Mouse (Mus musculus) large intestine, adult 2 months (tissue): ENCODE measurements at regions not wholly inside any gene's neighbourhood (a gene's known extent, or its start where the extent isn't known, plus 50 kb on each side); places are given as distances from the start of the nearest gene placed in this dataset.

ENCODE experiments used
- DNase-seq: peaks from one replicate; pipeline ENCODE4 v3.0.0-alpha.2; 2012; ENCODE audit warnings: low read depth, low spot score
- WGBS: fragments of 180-500 bp; shearing (Covaris S2); methylation state at CpG from one replicate; pipeline ENCODE4 v1.1.7; 2018; 5-methylcytosine and 5-hydroxymethylcytosine counted together

DNA sequence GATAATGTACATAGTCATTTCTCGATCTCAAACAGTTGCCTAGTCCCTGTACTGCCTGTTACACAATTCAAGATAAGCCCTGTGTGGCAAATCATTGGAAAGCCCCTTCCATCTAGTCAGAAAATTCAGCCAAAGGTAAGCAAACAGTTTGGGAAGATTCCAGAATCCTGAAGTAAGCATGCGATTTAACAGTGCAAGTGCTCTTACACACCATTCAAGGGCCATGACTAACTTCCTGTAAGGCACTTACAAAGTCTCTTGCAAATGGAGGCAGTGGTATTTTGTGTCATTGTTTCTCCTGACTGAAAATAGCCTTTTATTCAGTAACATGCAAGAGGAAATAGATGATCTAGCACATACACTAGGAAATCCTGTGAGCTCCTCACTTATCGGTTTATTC is 777.9 kb downstream of the Gsdmc2 start:
- DNase-seq = no peak
- WGBS = 50% methylated on average over 3 of the region's 3 CpGs

DNA sequence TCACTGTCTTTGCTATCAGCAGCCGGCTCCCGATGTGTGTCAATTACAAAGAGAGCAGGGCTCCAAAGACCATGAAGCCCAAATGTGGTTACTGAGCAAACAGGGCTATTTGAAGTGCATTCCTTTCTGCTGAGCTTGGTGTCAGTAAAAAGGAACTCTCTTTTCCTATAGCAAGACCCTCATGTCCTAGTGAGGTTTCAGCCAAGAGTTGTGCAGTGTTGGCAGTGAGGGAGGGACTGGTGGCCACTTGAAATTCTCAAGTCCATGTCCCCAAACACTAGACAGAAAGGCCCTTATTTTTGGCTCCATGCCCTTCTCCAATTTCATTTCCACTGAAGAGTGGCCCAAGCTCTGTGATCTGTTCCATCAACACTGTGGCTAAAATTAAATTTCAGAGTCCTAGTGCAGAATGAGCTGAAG is 778.9 kb downstream of the Gsdmc2 start:
- DNase-seq = no peak
- 59% methylated on average over 2 of the region's 2 CpGs for WGBS

DNA sequence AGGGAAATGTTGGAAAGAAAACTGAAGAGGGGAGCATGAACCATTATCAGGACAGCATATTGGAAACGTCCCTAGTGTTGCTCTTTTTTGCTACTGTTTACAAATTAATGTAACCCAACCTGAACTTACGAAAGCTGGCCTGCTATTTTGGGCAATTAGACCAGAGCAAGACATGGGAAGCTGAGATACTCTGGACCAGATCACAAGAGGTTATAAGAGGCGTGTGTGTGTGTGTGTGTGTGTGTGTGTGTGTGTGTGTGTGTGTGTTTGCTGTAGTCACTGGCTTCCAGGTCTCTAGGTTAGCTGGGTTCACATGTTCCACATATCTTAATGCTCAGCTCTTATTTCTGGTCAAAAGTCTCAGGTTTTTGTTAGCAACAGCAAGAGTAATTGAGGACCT is 783.1 kb downstream of the Gsdmc2 start:
- no peak for DNase-seq
- 54% methylated on average over 3 of the region's 3 CpGs for WGBS

DNA sequence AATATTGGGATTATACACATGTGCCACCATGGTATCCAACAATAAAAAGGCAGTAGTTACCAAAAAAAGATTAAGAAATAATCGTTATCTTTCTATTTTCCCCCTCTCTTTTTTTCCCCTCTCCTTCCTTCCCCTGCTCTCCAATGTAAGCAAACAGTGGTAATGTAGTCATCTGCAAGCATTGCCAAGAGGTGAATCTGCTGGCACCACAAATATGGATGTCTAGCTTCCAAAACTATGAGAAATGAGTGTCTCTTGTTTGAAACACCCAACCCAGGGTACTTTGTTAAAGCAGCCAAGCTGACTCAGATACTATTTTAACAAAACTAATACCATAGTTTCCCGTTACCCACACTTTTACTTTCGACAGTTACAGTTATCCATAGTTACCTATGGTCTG is 784.2 kb downstream of the Gsdmc2 start:
- no peak for DNase-seq
- 88% methylated on average over 3 of the region's 3 CpGs for WGBS

DNA sequence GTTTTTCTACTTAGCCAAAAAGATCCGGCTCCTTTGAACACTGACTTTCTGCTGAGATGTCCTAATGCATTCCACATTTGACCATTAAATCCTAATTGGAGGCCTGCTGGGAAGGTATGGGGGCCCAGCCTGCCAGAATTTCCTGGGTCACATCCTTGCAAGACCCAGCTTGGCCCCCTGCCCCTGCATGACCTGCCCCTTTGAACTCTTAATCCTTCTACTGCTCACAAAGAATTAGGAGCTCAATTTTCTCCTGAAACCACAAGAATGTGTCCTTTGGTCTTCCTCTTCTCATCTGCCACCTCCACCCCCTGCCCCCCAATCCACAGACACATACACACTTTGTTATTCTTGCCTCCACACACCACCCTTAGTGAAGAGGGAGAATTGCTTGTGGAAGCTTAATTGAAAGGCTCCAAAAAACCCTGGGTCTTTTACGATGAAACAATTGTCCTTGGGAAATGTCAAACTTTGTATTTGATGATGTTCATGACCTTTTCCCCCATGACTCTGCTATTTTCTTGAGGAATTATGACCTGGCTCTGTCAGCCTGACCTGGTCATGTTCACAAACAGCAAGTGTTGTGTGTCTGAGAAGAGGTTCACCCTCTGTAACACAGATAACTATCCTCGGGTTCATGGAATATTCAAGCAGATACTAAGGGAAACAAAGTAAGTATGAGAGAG is 792.3 kb downstream of the Gsdmc2 start:
- 54% methylated on average over 3 of the region's 3 CpGs for WGBS
- no peak for DNase-seq

DNA sequence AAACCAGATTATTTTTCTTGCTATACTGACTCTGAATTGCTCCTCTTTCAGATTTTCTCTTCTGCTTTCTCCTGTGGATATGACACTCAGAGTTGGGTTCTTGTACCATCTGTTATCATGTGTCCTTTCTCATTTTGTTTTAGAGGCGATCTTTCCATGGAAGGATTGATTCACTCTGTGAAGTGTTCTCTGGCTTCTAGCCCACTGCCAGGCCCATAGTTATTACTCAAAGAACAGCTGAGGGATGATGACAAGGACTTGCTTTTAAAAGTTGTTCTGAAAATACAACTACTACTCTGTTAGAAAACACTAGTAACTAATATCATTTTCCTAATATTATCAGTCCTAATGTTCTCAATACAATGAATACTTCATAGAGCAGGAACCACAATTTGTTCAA is 794.9 kb downstream of the Gsdmc2 start:
- DNase-seq = no peak
- 81% methylated on average over 1 of the region's 1 CpGs for WGBS

DNA sequence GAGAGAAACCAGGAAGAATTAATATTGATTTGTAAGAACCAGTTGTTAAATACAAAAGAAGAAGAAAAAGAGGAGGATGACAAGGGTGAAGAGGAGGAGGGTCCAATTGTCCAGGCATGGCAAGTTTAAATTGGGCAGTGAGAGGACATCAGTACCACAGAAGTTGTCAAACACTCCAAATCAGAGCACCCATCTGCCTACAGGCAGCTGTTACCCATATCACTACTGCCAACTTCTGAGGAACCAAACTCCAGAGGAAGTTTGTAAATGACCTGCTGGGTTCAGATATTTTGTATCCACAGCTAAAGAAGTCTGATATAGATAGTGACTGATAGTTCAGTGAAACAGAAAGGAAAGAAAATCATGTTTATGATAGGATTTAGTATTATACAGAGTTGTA is 802.6 kb downstream of the Gsdmc2 start:
- DNase-seq = no peak

DNA sequence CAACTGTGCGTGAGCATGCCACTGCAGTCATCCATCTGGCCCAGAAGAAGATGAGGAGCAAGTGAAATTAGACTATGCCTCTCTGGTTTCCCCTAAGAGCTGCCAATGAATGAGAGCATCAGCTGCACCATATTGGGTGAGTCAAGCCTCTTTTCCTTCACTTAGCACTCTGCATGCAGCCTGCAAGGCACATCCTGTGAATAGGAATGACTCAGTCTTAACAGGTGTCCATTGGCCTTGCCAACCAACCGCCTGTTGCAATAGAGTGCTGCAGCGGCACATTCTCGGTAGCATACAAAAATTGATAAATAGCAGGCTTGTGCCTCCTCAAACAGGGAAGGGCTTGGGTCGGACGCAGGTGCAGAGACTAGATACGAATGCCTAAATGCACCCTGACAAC is 808.7 kb downstream of the Gsdmc2 start:
- 88% methylated on average over 7 of the region's 7 CpGs for WGBS
- DNase-seq = no peak

DNA sequence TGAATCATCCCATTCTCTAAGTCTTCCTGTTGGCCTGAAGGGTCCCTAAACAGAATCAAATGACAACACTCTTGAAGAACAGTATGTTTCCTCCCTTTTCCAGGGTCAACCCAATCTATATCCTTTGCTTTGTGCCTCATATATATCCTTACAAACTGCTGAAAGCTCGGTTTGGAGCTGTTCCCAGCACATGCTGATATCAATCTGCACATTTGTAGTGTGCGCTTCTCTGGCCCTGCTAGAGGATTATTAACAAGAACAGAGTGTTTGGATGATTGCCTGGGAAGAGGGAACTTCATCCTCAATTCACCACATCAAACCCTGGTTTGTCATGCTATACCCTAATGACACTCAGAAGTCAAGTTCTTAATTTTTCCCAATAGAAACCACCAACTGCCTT is 824.2 kb downstream of the Gsdmc2 start:
- WGBS = 55% methylated on average over 2 of the region's 2 CpGs
- no peak for DNase-seq

DNA sequence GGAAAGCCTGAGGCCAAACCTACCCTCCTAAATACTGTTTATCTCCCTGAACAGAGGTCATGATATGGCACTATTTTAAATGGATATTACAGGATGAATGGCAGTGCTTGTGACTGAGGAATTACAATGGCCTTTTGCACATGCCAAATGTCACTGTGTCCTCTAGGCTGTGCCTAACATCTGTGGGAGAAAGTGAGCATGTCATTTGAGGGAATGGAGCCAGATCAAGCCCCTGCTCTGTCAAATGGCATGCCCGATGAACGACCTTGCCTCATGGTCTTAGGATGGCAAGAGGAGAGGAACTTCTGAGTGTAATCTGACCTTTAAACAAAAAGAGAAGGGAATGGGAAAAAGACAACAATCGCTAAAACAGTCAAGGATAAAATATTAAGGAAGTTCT is 827.0 kb downstream of the Gsdmc2 start:
- no peak for DNase-seq
- 60% methylated on average over 3 of the region's 3 CpGs for WGBS

DNA sequence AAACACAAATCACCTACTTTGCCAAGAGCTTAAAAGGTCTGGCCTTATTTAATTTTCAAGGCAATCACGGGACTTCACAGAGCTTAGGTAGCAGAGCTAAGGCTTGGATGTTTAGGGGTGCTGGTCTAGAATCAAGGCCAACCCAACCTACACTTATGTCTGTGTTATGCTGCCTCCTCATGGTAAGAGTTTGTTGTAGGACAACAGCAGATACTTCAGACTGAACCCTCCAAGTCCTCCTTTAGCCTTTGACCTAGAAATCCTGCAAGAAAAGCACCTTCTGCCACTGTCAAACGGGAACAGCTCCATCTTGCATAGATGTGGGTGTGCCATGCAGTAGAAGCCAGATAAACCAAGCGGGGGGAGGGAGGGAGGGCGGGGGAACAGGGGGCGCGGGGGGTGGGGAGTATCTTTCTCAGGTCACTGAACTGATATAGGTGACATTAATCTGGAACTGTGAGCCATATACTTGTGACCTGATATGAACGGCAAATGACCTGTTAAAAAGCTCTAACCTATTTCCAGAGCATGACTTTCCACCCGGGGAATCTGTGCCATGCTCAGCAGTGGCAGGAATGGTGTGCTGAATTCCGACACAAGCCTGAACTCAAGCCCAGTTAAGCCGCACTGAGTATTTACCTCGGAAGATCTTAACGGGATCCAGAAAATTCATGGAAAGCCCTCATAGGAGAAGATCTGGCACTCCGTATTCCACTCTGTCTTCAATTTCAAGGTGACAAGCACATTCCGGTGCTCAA is 838.3 kb downstream of the Gsdmc2 start:
- DNase-seq = no peak
- 79% methylated on average over 14 of the region's 14 CpGs for WGBS

DNA sequence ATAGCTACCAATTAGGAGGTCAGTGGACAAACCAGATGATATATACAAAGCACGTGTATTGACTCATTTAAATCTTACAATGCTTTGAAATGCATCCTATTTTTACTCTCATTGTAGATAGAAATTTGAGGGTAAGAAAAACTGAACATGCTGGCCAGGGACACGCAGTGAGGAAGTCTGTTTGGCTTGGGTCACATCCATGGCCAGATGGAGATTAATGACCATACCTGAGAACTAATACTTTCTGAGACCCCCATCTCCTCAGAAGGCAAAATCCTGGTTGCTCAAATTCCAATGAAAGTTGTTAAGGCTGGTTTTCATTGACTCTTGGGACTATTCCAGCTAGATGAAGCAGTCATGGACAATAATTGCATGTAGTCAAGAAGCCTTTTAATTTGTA is 850.3 kb downstream of the Gsdmc2 start:
- no peak for DNase-seq
- 86% methylated on average over 2 of the region's 2 CpGs for WGBS

DNA sequence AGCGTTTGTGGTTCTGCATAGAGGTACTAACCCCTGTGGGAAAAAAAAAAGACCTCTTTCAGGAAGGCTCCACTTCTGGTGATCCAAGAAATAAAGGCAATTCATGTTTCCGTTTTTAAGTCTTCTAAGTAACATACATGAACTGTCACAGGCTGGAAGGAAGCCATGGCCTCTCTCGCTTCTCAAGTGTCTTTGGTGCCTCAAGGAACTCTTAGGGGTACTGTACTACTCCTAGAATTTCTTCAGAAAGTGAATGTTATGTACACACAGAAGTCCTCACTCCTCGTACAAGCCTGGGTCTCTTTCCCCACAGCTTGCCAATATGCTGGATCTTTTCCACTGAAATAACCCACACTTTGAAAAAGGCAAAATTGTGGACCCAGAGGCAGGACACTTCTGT is 858.1 kb downstream of the Gsdmc2 start:
- WGBS = 81% methylated on average over 4 of the region's 4 CpGs
- DNase-seq = no peak

DNA sequence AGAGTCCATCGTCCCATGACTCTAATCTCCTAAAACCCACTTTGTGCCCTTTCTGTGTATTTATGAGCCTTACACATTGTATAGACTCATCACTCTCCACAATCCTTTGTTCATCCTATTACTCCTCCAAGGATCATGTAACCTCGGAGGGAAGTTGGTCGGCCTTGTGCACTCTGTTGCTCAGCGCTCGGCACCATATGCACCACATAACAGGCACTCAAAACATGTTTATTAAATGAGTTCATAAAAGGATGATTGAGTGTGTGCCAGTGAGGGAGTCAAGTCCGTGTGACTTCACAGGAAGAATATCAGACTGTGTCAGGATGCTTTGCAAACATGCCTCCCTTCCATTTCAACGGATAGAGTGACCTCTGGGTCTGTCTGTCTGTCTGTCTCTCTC is 858.8 kb downstream of the Gsdmc2 start:
- 71% methylated on average over 7 of the region's 7 CpGs for WGBS
- no peak for DNase-seq

DNA sequence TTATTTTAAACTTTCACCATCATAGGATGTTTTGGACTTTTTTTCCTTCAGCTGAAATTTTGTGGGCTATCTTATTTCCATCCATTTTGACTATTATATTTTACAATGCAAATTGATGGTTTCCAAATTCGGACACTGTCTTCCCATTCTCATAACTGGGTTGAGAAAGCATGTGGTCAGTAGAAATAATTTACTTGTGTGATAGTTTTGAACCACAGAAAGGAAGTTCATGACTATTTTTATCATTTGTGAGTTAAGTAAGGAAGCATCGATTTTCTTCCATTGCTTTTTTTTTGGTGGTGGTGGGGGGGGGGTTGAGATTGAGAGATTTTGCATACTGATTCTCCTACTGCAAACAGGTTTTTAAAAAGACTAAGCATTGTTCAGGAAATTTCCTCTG is 874.4 kb downstream of the Gsdmc2 start:
- 68% methylated on average over 2 of the region's 2 CpGs for WGBS
- DNase-seq = no peak

DNA sequence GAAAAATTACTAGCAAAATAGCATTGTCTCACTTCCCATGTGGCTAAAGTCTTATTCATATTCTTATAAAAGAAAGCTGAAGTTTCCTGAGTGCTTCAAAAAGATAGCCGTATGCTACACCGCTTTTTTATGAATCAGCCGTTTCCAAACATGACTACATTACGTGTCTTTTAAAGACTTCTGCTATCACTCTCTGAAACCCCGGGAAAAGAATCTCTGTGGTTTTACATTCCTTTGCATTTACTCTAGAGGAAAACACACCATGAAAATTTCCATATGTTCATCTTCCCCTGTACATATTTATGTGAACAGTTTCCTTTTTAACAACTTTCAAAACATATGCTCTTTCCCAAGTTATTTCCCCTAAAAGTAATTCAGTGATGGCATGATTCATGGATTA is 882.3 kb downstream of the Gsdmc2 start:
- 66% methylated on average over 5 of the region's 5 CpGs for WGBS
- no peak for DNase-seq

DNA sequence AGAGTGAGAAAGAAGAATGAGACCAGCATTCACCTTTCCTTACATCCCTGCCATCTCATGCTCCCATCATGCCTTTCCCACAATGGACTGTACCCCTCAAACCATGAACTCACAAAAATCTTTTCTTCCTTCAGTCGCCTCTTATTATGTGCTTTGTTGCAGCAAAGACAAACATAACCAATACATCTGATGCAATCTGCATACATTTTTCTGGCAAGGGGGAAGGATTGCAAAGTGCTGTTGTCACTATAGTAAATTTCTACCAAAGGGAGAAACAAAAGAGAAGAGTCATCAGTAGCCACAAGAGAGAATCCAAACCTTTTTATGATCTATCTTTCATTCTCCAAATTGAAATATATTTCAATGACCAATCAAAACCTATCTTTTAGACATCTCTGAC is 884.4 kb downstream of the Gsdmc2 start:
- 67% methylated on average over 1 of the region's 1 CpGs for whole genome bisulfite sequencing
- DNase-seq = no peak

DNA sequence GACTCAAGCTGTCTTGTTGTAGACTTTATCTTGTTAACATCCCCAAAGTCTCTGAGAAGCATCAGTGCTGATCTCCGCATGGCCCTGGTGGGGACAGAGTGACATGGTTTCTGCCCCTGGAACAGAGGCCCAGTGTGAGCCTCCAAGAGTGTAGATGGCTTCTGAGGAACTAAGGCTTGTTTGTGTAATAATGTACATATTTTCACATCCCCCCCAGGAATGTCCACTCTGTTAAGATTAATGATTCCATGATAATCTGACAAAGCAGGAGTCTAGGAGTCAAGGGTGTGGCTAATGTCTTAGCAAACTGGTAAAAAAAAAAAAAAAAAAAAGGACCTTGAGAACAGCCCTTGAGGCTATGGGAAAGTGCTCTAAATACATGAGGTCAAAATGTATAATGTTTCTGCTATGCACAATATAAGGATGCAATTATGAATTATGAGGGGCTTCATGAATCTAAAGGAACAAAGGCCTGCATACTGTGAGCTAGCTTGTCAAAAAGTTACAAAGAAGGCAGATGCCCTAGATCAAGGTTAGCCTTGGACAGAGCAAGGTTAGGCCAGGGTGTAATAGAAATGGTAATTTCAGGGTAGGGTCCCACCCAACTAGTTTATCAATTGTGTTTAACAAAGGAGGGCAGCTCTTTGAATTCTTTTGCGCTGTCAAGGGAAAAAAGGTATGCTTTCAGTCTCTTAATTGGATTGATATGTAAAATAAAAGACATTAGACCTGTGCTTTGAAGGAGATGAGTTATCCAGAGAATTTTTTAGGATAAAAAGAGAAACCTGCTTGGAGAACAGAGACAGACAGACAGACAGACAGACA is 886.3 kb downstream of the Gsdmc2 start:
- DNase-seq = no peak
- 90% methylated on average over 2 of the region's 2 CpGs for WGBS

DNA sequence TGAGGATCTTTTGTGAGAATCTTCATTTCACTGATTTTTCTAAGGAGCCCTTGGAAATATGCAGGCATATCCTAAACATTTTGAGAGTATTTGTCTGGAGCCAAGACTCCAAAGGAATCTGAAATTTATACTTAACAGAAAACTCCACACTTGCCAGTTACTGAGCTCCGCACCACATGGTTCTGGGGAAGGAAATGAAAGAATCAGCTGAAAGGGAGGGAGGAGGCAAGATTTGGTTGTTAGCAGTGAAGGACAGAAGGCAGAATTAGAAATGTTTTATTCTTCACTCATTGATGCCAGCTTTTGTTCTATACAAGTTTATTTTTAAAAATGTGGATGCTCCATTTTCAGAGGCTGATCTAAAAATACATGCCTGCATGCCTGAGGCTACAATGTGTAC is 890.1 kb downstream of the Gsdmc2 start:
- no peak for DNase-seq
- 85% methylated on average over 1 of the region's 1 CpGs for WGBS

DNA sequence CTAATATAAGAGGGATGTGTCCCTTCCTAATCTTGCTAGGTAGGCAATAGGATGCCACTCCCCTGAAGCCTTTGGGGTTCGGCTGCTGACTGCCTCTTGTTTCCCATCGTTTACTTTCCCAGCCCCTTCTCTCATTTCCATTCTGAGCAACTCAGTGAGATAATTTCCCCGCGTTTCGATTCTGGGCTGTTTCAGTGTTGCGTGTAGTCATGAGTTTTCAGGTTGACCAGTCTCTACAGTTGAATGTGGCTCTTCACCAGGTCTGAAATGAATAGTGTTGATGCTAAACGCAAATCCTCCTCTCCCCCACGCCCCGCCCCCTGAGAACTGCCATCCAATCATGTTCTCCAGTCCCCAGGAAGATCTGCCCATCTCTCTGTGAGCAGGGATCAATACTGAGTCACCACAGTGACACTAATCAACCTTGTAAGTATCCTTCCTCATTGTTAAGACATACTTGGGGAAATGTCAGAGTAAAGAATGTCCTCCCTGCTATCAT is 890.6 kb downstream of the Gsdmc2 start:
- DNase-seq = no peak
- WGBS = 73% methylated on average over 9 of the region's 9 CpGs
